Mouse (Mus musculus) olfactory bulb, adult 2 months (tissue): Measurements from ENCODE around the gene Lrrc3c.

Experiments used
- CTCF ChIP-seq: fragments of 200-500 bp; IDR thresholded peaks from 2 replicates; pipeline ENCODE4 v1.5.1; 2012; ENCODE audit warnings: low read depth, mild to moderate bottlenecking, low read length, moderate library complexity; ENCODE audit not compliant: insufficient read depth
- POLR2A ChIP-seq: fragments of 200-500 bp; IDR thresholded peaks from 2 replicates; pipeline ENCODE4 v1.6.1; 2012; ENCODE audit warnings: mild to moderate bottlenecking, low read depth, low read length, moderate library complexity; ENCODE audit not compliant: insufficient read depth

DNA sequence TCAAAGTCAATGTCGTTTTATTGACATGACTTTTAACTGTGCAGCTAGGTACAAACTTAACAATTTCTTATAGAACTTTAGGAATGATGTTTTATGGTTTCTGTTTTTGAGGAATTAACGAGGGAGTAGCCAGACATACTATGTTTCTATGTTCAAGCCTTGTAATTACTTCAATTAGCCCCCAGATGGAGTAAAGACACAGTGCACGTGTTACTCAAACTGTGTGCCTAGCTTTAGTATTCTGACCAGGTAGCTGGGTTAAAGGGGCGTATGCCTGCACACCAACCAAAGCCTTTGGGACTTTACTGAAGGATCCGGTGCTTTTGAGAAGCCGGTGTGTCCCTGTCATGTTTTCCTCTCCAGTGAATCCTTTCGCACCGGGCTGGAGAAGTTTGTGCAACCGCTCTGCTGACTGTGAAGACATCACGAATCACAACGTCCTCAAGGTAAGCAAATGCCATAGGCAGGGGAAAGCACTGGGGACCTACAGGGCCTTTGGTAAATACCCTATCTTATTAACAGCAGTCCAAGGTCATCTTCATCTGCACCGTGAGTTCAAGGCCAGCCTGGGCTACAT lies 42.9 kb upstream of the Lrrc3c start:
- TF ChIP-seq POLR2A (no peak), CTCF (no peak)
